ENCODE assay signal across 8 mouse cellular contexts in genomic region chr8:103825289-103825688, GRCm38 (mm10).
DNase-seq lines count a peak whose midpoint lies in the region; ATAC-seq and TF ChIP-seq lines count a peak whose summit lies in the region.

No protein-coding gene starts in this region.

- peak; percentile 85 for DNase-seq in cerebellum, postnatal 10 days
- DNase-seq in cerebellum, adult 9-11 months = no peak
- DNase-seq in adipocyte (ENCODE audit: low spot score) = peak; percentile 91
- DNase-seq in heart, postnatal 25 days (ENCODE audit: low spot score) = peak; percentile 12
- peak; percentile 98 for DNase-seq in lung, embryonic 14.5 days
- DNase-seq in T-cell, adult 2 months (ENCODE audit: low spot score) = no peak
- no peak for DNase-seq in spleen, postnatal 4 days (ENCODE audit: low spot score in 2 of 2)
- DNase-seq in layer of hippocampus, postnatal 10 days (ENCODE audit: low spot score in 2 of 2) = no peak

- H3K27me3 ChIP-seq in lung, embryonic 14.5 days (ENCODE audit: insufficient read depth, low read length) = no peaks in the 10 kb centered on the region

- no peak overlapping the region for H3K4me3 ChIP-seq in lung, embryonic 14.5 days (ENCODE audit: low read depth, low read length)

- 17% methylated on average over 3 of the region's 3 CpGs for WGBS in lung, embryonic 14.5 days

- H3K4me1 ChIP-seq in lung, embryonic 14.5 days (ENCODE audit: insufficient read depth) = 0 out of 2 replicates have a peak, but pooled peaks cover 6% of the 10 kb centered on the region

- no peaks in the 10 kb centered on the region for H3K9me3 ChIP-seq in lung, embryonic 14.5 days (ENCODE audit: low read depth, low read length)

- peak overlapping the region; percentile 89 for H3K27ac ChIP-seq in lung, embryonic 14.5 days (ENCODE audit: low read depth)

- TF ChIP-seq CTCF in lung, embryonic 14.5 days (IDR thresholded peaks at IDR 0.05; ENCODE audit: low read depth) = no peak

- peak; percentile 95 for ATAC-seq in lung, embryonic 14.5 days (ENCODE audit: insufficient read depth)

- H3K9ac ChIP-seq in lung, embryonic 14.5 days = no peak overlapping the region

- no peak overlapping the region for H3K4me2 ChIP-seq in lung, embryonic 14.5 days

- no peaks in the 10 kb centered on the region for H3K36me3 ChIP-seq in lung, embryonic 14.5 days (ENCODE audit: insufficient read depth)

- intact Hi-C loops in heart, postnatal 25 days (cut with DNase I) = no loop called here

Comparison
In these comparisons a context has a peak if more than half of its experiments do, and no peak if none do; other contexts are left out.
1. DNase-seq: peak in cerebellum, postnatal 10 days (2 of 2), adipocyte (single experiment), heart, postnatal 25 days (single experiment) and lung, embryonic 14.5 days (single experiment); none in cerebellum, adult 9-11 months (single experiment), T-cell, adult 2 months (single experiment), spleen, postnatal 4 days (0 of 2) and layer of hippocampus, postnatal 10 days (0 of 2).